Mouse (Mus musculus) gastrocnemius, postnatal 25 days (tissue): ENCODE measurements around the gene Kalrn. TPM values are rescaled to one million over a fixed set of nuclear protein-coding genes. Genes with fewer than 3 reads are reported as not detected.

Experiments
- DNase-seq: peaks from one replicate; pipeline ENCODE4 v3.0.0; 2022
- total RNA-seq, 2 experiments: library from RNA; stranded (reverse); gene quantifications; 1 replicate in 1 of 2; 2 replicates in 1 of 2; pipeline ENCODE4 v1.2.3; 2021

The Kalrn gene
- total RNA-seq, 2 experiments from 2014 or later, result 19.1 to 26.3 TPM

GRCm38 (mm10) chr16:33986993-33987392 is 586.3 kb downstream of the Kalrn start:
- no peak for DNase-seq

DNA sequence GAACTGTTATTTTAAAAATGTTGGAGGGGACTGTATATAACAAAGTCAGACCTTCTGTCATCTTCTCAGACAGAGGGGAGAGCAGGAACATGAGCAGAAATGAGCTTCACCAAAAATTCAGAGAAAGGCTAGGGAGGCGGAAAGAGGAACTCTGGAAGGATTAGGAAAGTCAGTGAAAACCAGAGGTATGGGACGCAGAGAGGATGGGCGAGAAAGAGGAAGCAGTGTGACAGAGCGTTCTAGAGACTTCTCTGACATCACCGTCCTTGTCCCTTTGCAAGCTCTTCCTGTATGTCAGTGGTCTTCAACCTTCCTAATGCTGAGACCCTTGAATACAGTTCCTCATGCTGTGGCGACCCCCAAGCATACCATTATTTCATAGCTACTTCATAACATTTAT is 588.0 kb downstream of the Kalrn start:
- DNase-seq, result no peak

DNA sequence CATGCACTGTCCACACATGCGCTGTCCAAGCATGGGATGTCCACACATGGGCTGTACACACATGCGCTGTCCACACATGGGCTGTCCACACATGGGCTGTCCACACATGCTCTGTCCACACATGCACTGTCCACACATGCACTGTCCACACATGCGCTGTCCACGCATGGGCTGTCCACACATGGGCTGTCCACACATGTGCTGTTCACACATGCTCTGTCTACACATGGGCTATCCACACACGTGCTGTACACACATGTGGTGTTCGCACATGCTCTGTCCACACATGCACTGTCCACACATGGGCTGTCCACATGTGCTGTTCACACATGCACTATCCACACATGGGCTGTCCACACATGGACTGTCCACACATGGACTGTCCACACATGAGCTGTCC is 589.6 kb downstream of the Kalrn start:
- DNase-seq, result no peak

DNA sequence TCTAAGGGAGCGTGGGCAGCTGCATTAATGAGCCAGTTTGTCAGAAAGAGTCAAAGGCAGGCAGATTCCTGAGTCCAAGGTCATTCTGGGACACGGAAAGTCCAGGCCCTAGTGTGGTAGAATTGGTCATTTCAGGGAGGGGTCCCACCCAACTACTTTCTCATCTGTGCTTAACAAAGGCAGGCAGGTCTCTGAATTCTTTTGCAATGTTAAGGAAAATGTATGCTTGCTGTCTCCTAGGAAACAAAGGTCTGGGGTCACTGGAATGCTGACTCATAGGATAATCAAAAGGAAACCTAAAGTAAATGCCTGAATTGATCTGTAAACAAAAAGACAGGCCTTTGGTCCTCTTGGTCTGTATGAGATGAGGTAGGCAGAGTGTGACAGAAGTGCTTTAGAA is 593.5 kb downstream of the Kalrn start:
- DNase-seq, result no peak

- no peak for DNase-seq
These were observed 606.1 kb downstream of the Kalrn start for GRCm38 (mm10) chr16:33967283-33967640.

- DNase-seq, result peak; percentile 76
These were observed 606.6 kb downstream of the Kalrn start, which contains the start of gene Umps for GRCm38 (mm10) chr16:33966538-33967282. Gene Umps, minus strand, starts transcription at chr16:33967038.

GRCm38 (mm10) chr16:33965878-33966537 is 607.3 kb downstream of the Kalrn start:
- no peak for DNase-seq

- no peak for DNase-seq
These were observed 609.8 kb downstream of the Kalrn start for GRCm38 (mm10) chr16:33963509-33963908.

GRCm38 (mm10) chr16:33954793-33955192 is 618.5 kb downstream of the Kalrn start:
- DNase-seq, result no peak

- no peak for DNase-seq
These were observed 620.3 kb downstream of the Kalrn start for GRCm38 (mm10) chr16:33953008-33953407.

DNA sequence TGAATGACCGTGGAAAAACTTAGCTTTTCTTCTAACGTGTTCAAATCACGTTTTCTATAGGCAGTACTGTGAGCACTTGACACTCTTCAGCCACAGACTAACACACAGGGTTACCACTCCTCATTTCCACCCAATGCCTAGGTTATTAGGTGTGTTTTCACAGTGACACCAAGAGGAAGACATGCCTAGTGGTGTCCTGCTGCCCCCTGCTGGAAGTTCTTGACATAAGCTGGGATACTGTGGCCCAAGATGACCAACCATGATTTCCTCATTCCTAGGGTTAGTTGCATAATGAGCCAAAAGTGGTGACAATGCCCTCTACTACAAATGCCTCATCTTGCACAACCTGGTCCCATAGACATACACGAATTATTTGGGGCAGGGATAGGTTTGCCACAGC is 622.5 kb downstream of the Kalrn start:
- peak; percentile 74 for DNase-seq

- no peak for DNase-seq
These were observed 622.9 kb downstream of the Kalrn start for GRCm38 (mm10) chr16:33950386-33950785.

DNA sequence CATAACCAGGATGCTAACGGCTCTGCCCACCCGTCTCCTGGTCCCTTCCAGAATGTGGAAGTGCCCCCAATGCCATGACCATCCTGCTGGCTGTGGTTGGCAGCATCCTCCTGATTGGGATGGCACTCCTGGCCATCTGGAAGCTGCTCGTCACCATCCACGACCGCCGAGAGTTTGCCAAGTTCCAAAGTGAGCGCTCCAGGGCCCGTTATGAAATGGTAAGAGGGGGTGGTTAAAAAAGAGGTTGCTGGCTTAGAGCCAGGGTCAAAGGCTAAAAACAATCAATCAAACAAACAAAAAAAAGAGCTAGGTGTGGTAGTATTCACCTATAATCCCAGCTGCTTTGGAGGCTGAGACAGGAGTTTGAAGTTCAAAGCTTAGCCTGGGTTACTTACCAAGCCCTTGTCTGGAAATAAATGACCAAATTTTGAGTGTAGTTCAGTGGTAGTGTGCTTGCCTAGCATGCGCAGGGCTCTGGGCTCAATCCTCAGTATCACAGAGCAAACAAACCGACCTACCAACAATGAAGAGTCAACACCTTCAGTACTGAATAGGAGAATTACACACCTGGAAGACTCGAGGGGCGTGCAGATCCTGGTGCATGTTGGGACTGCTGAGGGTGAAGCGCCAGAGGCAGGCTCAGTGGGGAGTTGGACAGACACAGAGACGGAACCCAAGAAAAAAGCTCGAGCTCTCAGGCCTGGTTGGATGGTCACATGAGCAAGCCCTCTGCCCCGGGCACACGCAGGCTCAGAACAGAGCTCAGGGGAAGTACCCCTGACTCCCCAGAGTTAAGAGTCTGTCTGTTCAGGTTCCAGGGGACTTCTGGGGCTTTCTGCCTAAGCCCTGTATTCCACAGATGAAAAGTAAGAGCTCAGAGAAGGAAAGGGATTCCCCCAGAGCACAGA is 625.4 kb downstream of the Kalrn start:
- DNase-seq, result no peak

DNA sequence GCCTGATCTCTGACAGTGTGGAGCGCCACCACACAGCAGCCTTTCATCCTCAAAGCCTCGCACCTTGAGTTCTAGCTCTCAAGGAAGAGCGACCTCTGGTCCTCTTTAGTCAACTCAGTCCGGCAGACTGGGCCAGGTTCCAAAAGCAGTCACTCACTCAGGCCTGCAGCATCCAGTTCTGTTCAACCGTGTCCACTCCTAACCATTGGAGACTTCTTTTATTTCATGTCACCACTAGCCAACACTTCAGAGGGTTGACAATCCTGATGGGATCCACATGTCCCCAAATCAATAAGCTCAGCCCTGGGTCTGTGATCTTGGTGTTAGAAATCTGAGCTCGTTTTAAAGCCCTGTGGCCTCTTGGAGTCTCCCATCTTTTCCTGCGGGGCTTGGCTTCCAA is 627.3 kb downstream of the Kalrn start:
- no peak for DNase-seq

- DNase-seq, result no peak
These were observed 628.6 kb downstream of the Kalrn start for GRCm38 (mm10) chr16:33944772-33945171.

GRCm38 (mm10) chr16:33944126-33944525 is 629.2 kb downstream of the Kalrn start:
- DNase-seq, result no peak

- DNase-seq, result no peak
These were observed 629.9 kb downstream of the Kalrn start for GRCm38 (mm10) chr16:33943388-33943787.

DNA sequence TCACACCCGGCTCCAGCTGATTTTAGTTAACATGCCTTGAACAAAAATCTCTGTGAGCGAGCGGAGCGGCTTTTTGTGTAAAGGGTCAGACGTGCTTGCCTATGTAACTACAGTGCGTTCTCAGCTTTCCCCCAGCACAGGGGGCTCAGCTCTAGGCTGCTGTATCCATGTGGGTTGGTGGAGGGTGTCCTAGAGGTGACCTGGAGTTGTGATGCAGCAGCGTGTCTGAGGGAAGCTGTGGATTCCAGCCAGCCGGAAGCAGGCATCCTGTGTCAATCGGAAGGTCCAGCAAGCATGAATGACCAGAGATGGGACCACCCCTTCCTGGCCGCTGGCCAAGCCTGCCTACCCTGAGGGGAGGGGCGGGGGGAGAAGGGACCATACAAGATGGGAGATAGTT is 631.0 kb downstream of the Kalrn start:
- DNase-seq, result peak; percentile 65

GRCm38 (mm10) chr16:33941271-33941781 is 632.0 kb downstream of the Kalrn start:
- DNase-seq, result peak; percentile 84

DNA sequence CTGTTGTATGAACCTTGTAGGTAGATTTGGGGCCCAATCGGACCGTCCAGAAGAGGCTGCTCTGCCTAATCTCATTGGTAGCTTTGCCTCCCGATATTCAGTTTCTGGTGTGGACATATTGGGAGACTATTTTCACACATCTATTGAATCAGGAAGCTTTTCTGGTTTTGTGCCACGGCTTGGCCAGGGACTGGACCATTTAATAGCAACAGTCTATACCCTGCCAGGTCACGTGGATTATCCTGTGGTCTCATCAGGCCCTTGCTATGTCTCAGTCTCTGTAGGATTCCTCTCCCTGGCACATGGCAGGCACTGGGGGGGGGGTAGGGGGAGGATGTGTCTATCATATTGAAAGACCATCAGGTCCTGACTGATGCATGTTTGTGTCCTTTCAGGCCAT is 633.2 kb downstream of the Kalrn start:
- DNase-seq, result no peak

DNA sequence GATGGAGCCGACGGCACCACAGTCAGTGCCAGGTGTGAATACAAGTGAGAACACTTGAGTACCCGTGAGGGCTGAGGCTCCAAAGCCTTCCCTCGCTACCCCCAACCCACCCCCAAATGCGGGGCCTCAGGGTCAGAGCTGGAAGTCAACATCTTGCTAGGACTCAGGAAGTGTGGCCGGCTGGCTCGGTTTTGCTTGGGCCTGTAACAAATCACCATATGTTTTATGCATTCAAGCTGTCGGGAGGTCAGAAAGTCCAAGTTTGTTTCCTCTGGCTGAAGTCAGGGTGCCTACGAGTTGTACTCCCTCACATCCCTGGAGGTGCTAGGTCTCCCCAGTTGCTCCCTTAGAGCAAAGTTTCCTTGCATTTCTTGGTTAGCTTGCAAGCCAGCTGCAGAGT is 633.7 kb downstream of the Kalrn start:
- no peak for DNase-seq

- no peak for DNase-seq
These were observed 634.2 kb downstream of the Kalrn start for GRCm38 (mm10) chr16:33939133-33939531.
